Comparison of ENCODE assay signal across 13 mouse cellular contexts in the genomic region with DNA sequence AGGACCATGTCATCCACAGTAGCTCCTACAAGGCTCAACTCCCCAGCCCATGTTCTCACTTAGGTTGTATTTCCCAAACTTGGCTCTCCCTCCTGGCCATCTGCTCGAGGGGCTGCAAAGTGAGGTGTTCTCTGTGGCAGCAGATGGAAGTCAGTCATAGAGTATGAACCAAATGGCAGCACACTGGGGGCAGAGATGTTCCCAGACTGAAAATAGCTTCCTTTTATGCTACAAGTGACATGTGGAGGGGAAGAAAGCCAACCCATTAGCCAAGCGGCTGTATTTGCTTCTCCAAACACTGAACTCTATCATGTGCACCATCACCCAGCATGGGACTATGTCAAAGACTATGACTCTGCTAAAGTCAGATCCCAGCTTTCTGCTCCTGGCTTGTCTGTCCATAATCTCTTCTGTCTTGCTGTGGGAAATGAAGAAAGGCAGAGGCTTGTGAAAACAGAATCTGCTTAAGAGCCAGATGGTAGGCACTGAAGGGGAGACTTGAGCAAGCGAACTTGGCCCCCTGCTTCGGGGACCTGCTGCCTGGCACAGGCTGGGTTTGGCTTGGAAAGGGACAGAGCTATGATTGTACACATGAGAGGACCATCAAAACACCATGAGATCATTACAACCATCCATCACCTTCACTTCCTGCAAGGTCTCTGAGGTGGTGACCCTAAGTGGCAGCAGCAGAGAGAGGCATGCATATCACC. TPM values are rescaled to one million over a fixed set of nuclear protein-coding genes. Genes with fewer than 3 reads are reported as not detected.
A peak's percentile ranks its signal among the peaks of the same experiment; 100 is the strongest.
DNase-seq lines count a peak whose midpoint lies in the region; ATAC-seq and TF ChIP-seq lines count a peak whose summit lies in the region.
"Had no signal": no experiment of that assay in that cellular context is flagged by ENCODE, and none has a peak within 500 bp of the region (broad histone marks: within the 10 kb centered on the region; RNA-seq: fewer than 3 reads in every experiment).

No protein-coding gene starts in this region.

- no peak overlapping the region for H3K4me2 ChIP-seq in forebrain, postnatal 0 days (ENCODE audit: low read depth)
- H3K4me2 ChIP-seq in forebrain, embryonic 12.5 days, result no peak overlapping the region
- H3K4me2 ChIP-seq: liver, embryonic 12.5 days; neural tube, embryonic 12.5 days had no signal

- peak; percentile 91 for ATAC-seq in forebrain, postnatal 0 days
- no peak for ATAC-seq in forebrain, embryonic 12.5 days (ENCODE audit: low FRiP score)
- ATAC-seq: liver, embryonic 12.5 days had no signal

- 55% methylated on average over 4 of the region's 4 CpGs for WGBS in forebrain, postnatal 0 days
- WGBS in forebrain, embryonic 12.5 days, result 83% methylated on average over 4 of the region's 4 CpGs

- no peak overlapping the region for H3K4me3 ChIP-seq in forebrain, postnatal 0 days (ENCODE audit: low read depth, low read length)
- no peak overlapping the region for H3K4me3 ChIP-seq in forebrain, embryonic 12.5 days (replicated peaks)
- H3K4me3 ChIP-seq: liver, embryonic 12.5 days; megakaryocyte, embryonic 14.5 days; neural tube, embryonic 12.5 days had no signal

- H3K27ac ChIP-seq in forebrain, postnatal 0 days (ENCODE audit: low read depth, low read length), result no peak overlapping the region
- H3K27ac ChIP-seq in forebrain, embryonic 12.5 days, result no peak overlapping the region
- H3K27ac ChIP-seq: liver, embryonic 12.5 days; neural tube, embryonic 12.5 days had no signal

- no peak for TF ChIP-seq CTCF in forebrain, postnatal 0 days (IDR thresholded peaks at IDR 0.05; ENCODE audit: low read depth)

- peak; percentile 61 for DNase-seq in forebrain, postnatal 0 days
- peak; percentile 92 to 95 for DNase-seq in cerebellum, postnatal 10 days
- DNase-seq in layer of hippocampus, postnatal 10 days (ENCODE audit: low spot score in 2 of 2), result peak; percentile 52 to 62
- DNase-seq in right cerebral cortex, postnatal 10 days (ENCODE audit: low spot score in 2 of 2), result peak; percentile 60 to 75
- DNase-seq in heart, postnatal 10 days, result no peak
- no peak for DNase-seq in heart, postnatal 36 days
- DNase-seq in kidney, postnatal 25 days, result no peak
- DNase-seq: adrenal gland, postnatal 10 days; kidney, adult 8-10 months had no signal

- no peaks in the 10 kb centered on the region for H3K36me3 ChIP-seq in forebrain, postnatal 0 days (ENCODE audit: insufficient read depth)
- H3K36me3 ChIP-seq in forebrain, embryonic 12.5 days (replicated peaks), result no peaks in the 10 kb centered on the region
- H3K36me3 ChIP-seq: liver, embryonic 12.5 days; neural tube, embryonic 12.5 days had no signal

- H3K4me1 ChIP-seq in forebrain, postnatal 0 days (ENCODE audit: insufficient read depth), result no peaks in the 10 kb centered on the region
- no peaks in the 10 kb centered on the region for H3K4me1 ChIP-seq in forebrain, embryonic 12.5 days
- H3K4me1 ChIP-seq: liver, embryonic 12.5 days; megakaryocyte, embryonic 14.5 days; neural tube, embryonic 12.5 days had no signal

- H3K27me3 ChIP-seq in forebrain, postnatal 0 days (ENCODE audit: insufficient read depth, low read length), result no peaks in the 10 kb centered on the region
- no peaks in the 10 kb centered on the region for H3K27me3 ChIP-seq in forebrain, embryonic 12.5 days
- H3K27me3 ChIP-seq: liver, embryonic 12.5 days; neural tube, embryonic 12.5 days had no signal

- no peak overlapping the region for H3K9ac ChIP-seq in forebrain, postnatal 0 days
- no peak overlapping the region for H3K9ac ChIP-seq in forebrain, embryonic 12.5 days
- H3K9ac ChIP-seq: liver, embryonic 12.5 days; neural tube, embryonic 12.5 days had no signal

- intact Hi-C loops in heart, postnatal 10 days (cut with DNase I), result no loop called here
- intact Hi-C loops in heart, postnatal 36 days (cut with DNase I), result no loop called here

- H3K9me3 ChIP-seq in forebrain, postnatal 0 days (ENCODE audit: low read length), result no peaks in the 10 kb centered on the region
- H3K9me3 ChIP-seq in forebrain, embryonic 12.5 days, result peaks cover 5% of the 10 kb centered on the region; the same call in 1 of the 2 replicates
- H3K9me3 ChIP-seq: liver, embryonic 12.5 days; neural tube, embryonic 12.5 days had no signal

RNA-seq across cellular contexts. Expression of a gene that starts 41.6 kb away (rescaled TPM):
- total RNA-seq in forebrain, postnatal 0 days (2014; rRNA removed), result 4.4 and 5.5 TPM in 2 replicates
- polyA plus RNA-seq in forebrain, postnatal 0 days (2015; fragmentation: Nextera tagmentation; extraction: Ambion mirVana), result 0.20 and 0.34 TPM in 2 replicates
- polyA plus RNA-seq in forebrain, embryonic 12.5 days (2016; fragmentation: Nextera tagmentation; extraction: Ambion mirVana), result 0.63 and 0.69 TPM in 2 replicates
- total RNA-seq in layer of hippocampus, postnatal 10 days (2021), result 10 to 100 TPM; 19.0 to 19.9 TPM
- total RNA-seq in heart, postnatal 10 days (2021), result 1 to 10 TPM; 1.5 TPM
- under 1 TPM in 1 of 2 experiments, not detected in 1; 0.14 TPM for total RNA-seq in heart, postnatal 36 days (2021)

Comparison
In these comparisons a context has a peak if more than half of its experiments do, and no peak if none do; other contexts are left out.
1. DNase-seq: peak in forebrain, postnatal 0 days (single experiment), cerebellum, postnatal 10 days (2 of 2), layer of hippocampus, postnatal 10 days (2 of 2) and right cerebral cortex, postnatal 10 days (2 of 2); none in heart, postnatal 10 days (0 of 2), heart, postnatal 36 days (0 of 2) and kidney, postnatal 25 days (0 of 2).